Mouse (Mus musculus) olfactory bulb, adult 2 months (tissue): ENCODE data around the gene Adamtsl2. TPM values are rescaled to one million over a fixed set of nuclear protein-coding genes. Genes with fewer than 3 reads are reported as not detected.
A peak's percentile ranks its signal among the peaks of the same experiment; 100 is the strongest.

Experiments
- H3K27ac ChIP-seq: fragments of 200-500 bp; 2 replicates; pipeline ENCODE4 v1.5.1; 2012; ENCODE audit warnings: low read depth, low read length; ENCODE audit not compliant: insufficient read depth
- H3K4me1 ChIP-seq: fragments of 200-500 bp; 2 replicates; pipeline ENCODE4 v1.6.1; 2012; ENCODE audit warnings: low read length; ENCODE audit not compliant: control insufficient read depth, insufficient read depth
- H3K4me3 ChIP-seq: fragments of 200-500 bp; 2 replicates; pipeline ENCODE4 v1.5.1; 2012; ENCODE audit warnings: mild to moderate bottlenecking, low read depth, low read length, moderate library complexity; ENCODE audit not compliant: insufficient read depth
- CTCF ChIP-seq: fragments of 200-500 bp; IDR thresholded peaks from 2 replicates; pipeline ENCODE4 v1.5.1; 2012; ENCODE audit warnings: low read depth, mild to moderate bottlenecking, low read length, moderate library complexity; ENCODE audit not compliant: insufficient read depth
- POLR2A ChIP-seq: fragments of 200-500 bp; IDR thresholded peaks from 2 replicates; pipeline ENCODE4 v1.6.1; 2012; ENCODE audit warnings: mild to moderate bottlenecking, low read depth, low read length, moderate library complexity; ENCODE audit not compliant: insufficient read depth
- WGBS: fragments of 180-500 bp; shearing (Covaris S2); methylation state at CpG from one replicate; pipeline ENCODE4 v1.1.7; 2018; 5-methylcytosine and 5-hydroxymethylcytosine counted together
- polyA plus RNA-seq: library from polyadenylated mRNA; stranded (reverse); fragments of >200 nt; gene quantifications from 2 replicates; pipeline ENCODE4 v1.2.4, GENCODE M21; 2012; ENCODE audit warnings: low replicate concordance; ENCODE audit not compliant: missing spikeins, insufficient read depth, insufficient read length

Gene Adamtsl2
- polyA plus RNA-seq, 1 experiment = not detected

GRCm38 (mm10) chr2:27085801-27086200, 6.6 kb downstream of the Adamtsl2 start:
- H3K4me1 ChIP-seq = peaks cover 35% of the 10 kb centered on the region
- H3K4me3 ChIP-seq = no peak overlapping the region
- WGBS = 37% methylated on average over 2 of the region's 2 CpGs
- no peak overlapping the region for H3K27ac ChIP-seq
- TF ChIP-seq CTCF (no peak), POLR2A (no peak)

GRCm38 (mm10) chr2:27086483-27087010, 7.4 kb downstream of the Adamtsl2 start:
- Histone ChIP-seq H3K4me3 (no peak overlapping the region), H3K4me1 (peaks cover 33% of the 10 kb centered on the region), H3K27ac (no peak overlapping the region)
- TF ChIP-seq CTCF (no peak), POLR2A (no peak)
- WGBS = 85% methylated on average over 4 of the region's 4 CpGs

DNA sequence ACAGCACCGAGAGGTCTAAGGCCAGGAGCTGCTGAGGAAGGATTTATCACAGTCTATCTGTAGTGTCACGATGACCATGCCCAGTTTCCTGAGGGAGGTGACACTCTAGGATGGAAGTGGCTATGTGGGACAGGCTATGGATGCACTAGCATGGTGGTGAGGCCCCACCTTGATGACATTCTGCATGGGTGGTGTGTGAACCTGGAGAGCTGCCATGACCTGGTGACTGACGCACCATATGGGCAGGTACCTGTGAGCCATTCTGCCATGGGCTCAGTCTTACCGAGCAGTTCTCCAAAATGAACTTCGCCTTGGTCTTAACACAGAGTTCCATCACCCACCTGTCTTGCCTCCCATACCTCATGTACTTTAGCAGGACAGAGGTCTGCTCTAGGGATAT, 8.4 kb downstream of the Adamtsl2 start:
- H3K4me1 ChIP-seq = peaks cover 33% of the 10 kb centered on the region
- 93% methylated on average over 5 of the region's 5 CpGs for WGBS
- H3K4me3 ChIP-seq = no peak overlapping the region
- H3K27ac ChIP-seq = no peak overlapping the region
- TF ChIP-seq CTCF = no peak
- TF ChIP-seq POLR2A = no peak

DNA sequence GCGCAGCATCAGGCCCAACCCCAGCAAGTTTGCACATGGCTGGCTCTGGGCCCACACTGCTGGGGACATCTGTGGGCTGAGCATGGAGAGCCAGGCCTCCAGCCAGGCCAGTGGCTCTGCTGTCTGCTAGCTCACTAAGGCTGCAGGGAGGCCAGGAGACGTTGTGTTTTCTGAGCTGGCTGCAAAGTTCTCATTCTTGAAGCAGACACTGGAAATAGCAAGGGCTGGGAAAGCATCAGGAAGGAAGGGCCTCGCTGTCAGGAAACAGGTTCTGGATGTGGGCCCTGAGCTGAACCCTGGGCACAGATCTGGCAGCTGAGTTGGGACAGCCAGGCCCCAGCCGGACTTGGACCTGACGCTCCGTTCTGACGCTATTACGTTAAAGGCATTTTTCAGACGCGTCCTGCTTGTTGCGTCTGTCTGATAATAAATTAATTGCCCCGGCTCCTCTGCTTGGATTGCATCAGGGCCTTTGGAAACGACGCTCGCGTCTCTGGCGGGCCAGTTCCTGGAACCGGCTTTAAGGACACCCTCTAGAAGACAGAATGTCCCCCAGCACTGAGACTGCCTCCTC, 9.0 kb downstream of the Adamtsl2 start:
- Histone ChIP-seq H3K4me1 (peaks cover 33% of the 10 kb centered on the region), H3K4me3 (no peak overlapping the region), H3K27ac (peak overlapping the region; percentile 49; the same call in 1 of the 2 replicates)
- WGBS = 47% methylated on average over 18 of the region's 18 CpGs
- TF ChIP-seq CTCF (no peak), POLR2A (no peak)

GRCm38 (mm10) chr2:27088700-27089099, 9.5 kb downstream of the Adamtsl2 start:
- TF ChIP-seq CTCF (no peak), POLR2A (no peak)
- 78% methylated on average over 5 of the region's 5 CpGs for WGBS
- Histone ChIP-seq H3K4me1 (peaks cover 29% of the 10 kb centered on the region), H3K27ac (no peak overlapping the region), H3K4me3 (no peak overlapping the region)

DNA sequence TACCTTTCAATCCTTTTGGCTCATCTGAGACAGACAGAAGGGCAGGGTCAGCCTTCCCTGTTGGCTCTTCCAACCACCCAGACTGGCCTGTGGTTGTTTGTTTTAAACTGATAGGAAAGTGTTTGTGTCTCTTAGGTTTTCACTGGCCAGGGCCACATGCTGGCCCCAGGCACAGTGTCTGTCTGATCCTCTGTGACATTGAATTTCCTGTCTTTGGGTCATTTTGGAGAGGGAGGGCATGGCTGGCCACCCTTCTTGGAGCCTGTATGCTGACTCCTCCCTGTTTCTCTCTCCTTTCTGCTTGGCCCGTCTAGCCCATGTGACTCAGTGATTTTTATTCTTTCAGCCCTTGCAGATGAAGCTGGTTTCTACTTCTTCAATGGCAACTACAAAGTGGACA, 10.1 kb downstream of the Adamtsl2 start:
- TF ChIP-seq CTCF = no peak
- no peak for TF ChIP-seq POLR2A
- Histone ChIP-seq H3K4me3 (no peak overlapping the region), H3K27ac (no peak overlapping the region), H3K4me1 (peaks cover 27% of the 10 kb centered on the region)
- 80% methylated on average over 1 of the region's 1 CpGs for WGBS

DNA sequence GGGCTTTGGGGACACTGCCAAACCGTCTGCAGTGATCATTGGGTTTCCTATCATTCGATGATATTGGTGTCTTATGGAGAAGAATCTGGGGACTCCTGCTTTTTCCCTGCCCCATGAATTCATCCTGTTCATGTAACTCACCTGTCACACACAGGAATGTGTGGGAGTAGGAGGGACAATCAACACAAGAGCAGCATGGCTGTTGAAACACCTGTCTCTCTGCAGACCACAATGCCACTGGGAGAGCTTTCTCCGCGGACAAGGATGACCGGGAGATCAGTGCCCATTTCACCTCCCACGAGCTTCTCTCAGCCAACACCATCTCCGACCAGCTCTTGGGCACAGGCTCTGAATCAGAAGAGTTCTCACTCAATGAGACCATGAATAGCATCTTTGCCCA, 16.0 kb downstream of the Adamtsl2 start:
- no peak for TF ChIP-seq POLR2A
- no peak for TF ChIP-seq CTCF
- no peak overlapping the region for H3K4me3 ChIP-seq
- 89% methylated on average over 7 of the region's 7 CpGs for WGBS
- H3K4me1 ChIP-seq = peaks cover 39% of the 10 kb centered on the region
- peak overlapping the region; percentile 98; the same call in 1 of the 2 replicates for H3K27ac ChIP-seq

DNA sequence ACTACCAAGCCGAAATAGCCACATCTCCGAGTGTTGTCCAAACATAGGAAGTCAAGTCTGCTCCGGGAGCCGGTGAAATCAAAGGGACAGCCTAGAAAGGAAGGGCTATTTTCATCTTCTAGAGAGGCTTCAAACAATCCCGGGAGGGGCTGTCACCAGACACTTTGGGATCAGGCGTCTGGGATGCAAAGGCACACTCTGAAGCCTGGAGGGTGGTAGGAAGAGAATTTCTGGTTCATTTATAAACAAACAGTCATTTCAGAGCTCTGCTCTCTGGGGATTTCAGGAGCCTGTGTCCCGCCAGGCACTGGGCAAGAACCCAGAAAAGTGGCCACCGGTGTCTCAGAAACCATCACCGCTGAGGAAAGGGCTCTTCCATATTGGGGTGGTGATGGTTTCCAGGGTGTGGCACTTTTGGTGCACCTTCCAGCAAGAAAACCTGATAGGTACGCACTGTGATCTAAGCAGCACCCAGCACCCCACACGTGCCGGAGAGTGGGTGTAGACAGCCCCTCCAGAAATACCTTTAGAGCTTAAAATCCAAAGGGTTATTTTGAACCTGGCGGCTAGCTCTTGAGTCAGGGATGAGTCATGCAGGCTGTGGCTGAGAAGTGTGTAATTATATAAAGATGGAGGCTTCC, 17.3 kb downstream of the Adamtsl2 start:
- Histone ChIP-seq H3K4me3 (no peak overlapping the region), H3K27ac (peak overlapping the region; percentile 98), H3K4me1 (peaks cover 44% of the 10 kb centered on the region)
- TF ChIP-seq CTCF = no peak
- TF ChIP-seq POLR2A = no peak
- 35% methylated on average over 13 of the region's 13 CpGs for WGBS

DNA sequence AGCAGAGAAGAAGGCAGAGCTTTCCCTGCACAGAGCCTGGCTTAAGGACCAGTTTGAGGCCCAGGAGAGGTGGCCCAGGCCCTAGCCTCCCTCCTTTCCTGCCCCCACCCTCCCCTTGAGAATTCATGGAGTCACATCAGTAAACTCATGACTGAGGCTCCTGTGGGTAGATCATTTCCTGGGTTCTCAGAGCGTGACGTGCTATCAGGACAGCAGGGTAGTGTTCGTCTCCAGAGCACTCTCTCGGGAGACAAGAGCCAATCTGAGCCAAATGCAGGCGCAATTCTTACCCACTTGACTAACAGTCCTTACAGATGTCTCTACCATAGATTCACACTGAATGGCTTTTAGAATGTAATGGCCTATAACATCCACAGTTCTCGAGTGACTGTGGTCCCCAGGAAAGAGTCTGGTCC, 18.1 kb downstream of the Adamtsl2 start:
- no peak overlapping the region for H3K4me3 ChIP-seq
- H3K27ac ChIP-seq = peak overlapping the region; percentile 98
- WGBS = 39% methylated on average over 6 of the region's 6 CpGs
- no peak for TF ChIP-seq POLR2A
- H3K4me1 ChIP-seq = peaks cover 47% of the 10 kb centered on the region
